In the genomic region with DNA sequence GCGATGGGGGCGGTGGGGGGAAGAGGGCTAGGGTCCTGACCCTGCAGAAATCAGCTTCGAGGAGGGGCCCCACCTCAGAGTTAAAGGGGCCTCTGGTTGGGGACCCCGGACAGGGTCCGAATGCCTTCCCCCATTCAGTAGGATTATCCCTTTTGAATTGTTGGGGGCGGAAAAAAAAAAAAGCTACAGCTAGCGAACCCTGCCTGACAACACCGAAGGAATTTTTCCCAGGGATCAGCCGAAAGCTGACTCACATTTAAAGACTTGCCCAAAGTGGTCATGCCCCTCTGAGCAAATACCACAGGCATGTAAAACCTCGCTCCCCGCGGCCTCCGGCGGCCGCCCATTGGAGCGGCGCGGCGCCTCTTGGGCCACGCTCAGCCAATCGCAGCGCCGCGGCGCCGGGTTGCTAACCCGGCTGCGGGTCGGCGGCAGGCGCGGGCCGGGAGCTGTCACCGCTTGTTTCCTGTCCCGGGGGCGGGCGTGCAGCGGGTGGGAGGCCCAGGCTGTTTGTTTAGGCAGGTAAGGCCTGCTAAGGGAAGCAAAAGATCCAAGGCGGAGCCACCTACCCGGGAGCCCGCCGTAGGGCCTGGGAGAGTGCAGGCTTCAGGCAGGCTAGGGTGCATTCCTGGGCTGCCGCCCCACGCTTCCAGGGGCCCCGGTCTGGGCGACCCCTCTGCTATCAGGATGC, we compare ENCODE assay signal across 8 mouse cellular contexts.
DNase-seq lines count a peak whose midpoint lies in the region; ATAC-seq and TF ChIP-seq lines count a peak whose summit lies in the region.

No protein-coding gene starts in this region.

- peaks cover 13% of the 10 kb centered on the region for H3K4me1 ChIP-seq in hindbrain, postnatal 0 days (ENCODE audit: insufficient read depth, low read length)

- no peaks in the 10 kb centered on the region for H3K36me3 ChIP-seq in hindbrain, postnatal 0 days (ENCODE audit: insufficient read depth, low read length)

- H3K4me2 ChIP-seq in hindbrain, postnatal 0 days (ENCODE audit: low read depth, low read length), result peak overlapping the region; percentile 78

- no peaks in the 10 kb centered on the region for H3K27me3 ChIP-seq in hindbrain, postnatal 0 days (ENCODE audit: insufficient read depth, low read length)

- H3K9me3 ChIP-seq in hindbrain, postnatal 0 days (ENCODE audit: low read length), result no peaks in the 10 kb centered on the region

- peak overlapping the region; percentile 58 for H3K9ac ChIP-seq in hindbrain, postnatal 0 days (replicated peaks; ENCODE audit: low read length)

- intact Hi-C loops in gastrocnemius, adult 2 months (cut with DNase I), result no loop called here

- ATAC-seq in hindbrain, postnatal 0 days, result peak; percentile 96
- ATAC-seq in megakaryocyte, adult 5-6 weeks (ENCODE audit: poor library complexity, severe bottlenecking), result peak; percentile 87

- H3K27ac ChIP-seq in gastrocnemius, adult 2 months, result peak overlapping the region; percentile 89
- H3K27ac ChIP-seq in hindbrain, postnatal 0 days, result peak overlapping the region; percentile 74

- peak overlapping the region; percentile 73 for H3K4me3 ChIP-seq in gastrocnemius, adult 2 months
- peak overlapping the region; percentile 44 for H3K4me3 ChIP-seq in hindbrain, postnatal 0 days (ENCODE audit: low read length)

- under 1% methylated on average over 46 of the region's 46 CpGs for WGBS in hindbrain, postnatal 0 days

- no peak for TF ChIP-seq CTCF in gastrocnemius, adult 2 months (IDR thresholded peaks at IDR 0.05)
- no peak for TF ChIP-seq CTCF in hindbrain, postnatal 0 days (IDR thresholded peaks at IDR 0.05; ENCODE audit: low read depth)

- DNase-seq in ZHBTc4 (ENCODE audit: low read depth, low spot score), result peak; percentile 90
- DNase-seq in cerebellum, postnatal 4 days (ENCODE audit: low spot score in 2 of 2), result peak; percentile 46 to 72
- peak; percentile 90 for DNase-seq in gastrocnemius, adult 2 months
- peak; percentile 89 for DNase-seq in hindbrain, postnatal 0 days (ENCODE audit: low spot score)
- peak; percentile 59 to 64 for DNase-seq in left cerebral cortex, adult 8-10 months (ENCODE audit: low spot score in 2 of 2)
- peak; percentile 67 to 72 for DNase-seq in right cerebral cortex, adult 2 months (ENCODE audit: low spot score in 2 of 2)
- DNase-seq in urinary bladder, postnatal 10 days (ENCODE audit: low spot score), result peak; percentile 64

Comparison
In these comparisons a context has a peak if more than half of its experiments do, and no peak if none do; other contexts are left out.
1. Peak in every context shown above with its lines: DNase-seq, ATAC-seq, H3K4me3 ChIP-seq and H3K27ac ChIP-seq.